Mouse (Mus musculus) cerebral cortex, adult 2 months (tissue): Measurements from ENCODE around the gene Mrps12.

Experiments
- WGBS: fragments of 180-500 bp; shearing (Covaris S2); methylation state at CpG from one replicate; pipeline ENCODE4 v1.1.7; 2018; 5-methylcytosine and 5-hydroxymethylcytosine counted together

Gene Mrps12

GRCm38 (mm10) chr7:28702601-28703143 lies 38.9 kb downstream of the Mrps12 start:
- 71% methylated on average over 9 of the region's 9 CpGs for WGBS

- WGBS: 97% methylated on average over 12 of the region's 12 CpGs
Measured at GRCm38 (mm10) chr7:28701306-28701705, 40.3 kb downstream of the Mrps12 start.

- WGBS: 97% methylated on average over 4 of the region's 4 CpGs
Measured at GRCm38 (mm10) chr7:28700269-28700668, 41.4 kb downstream of the Mrps12 start.

- 95% methylated on average over 11 of the region's 11 CpGs for WGBS
Measured at GRCm38 (mm10) chr7:28697277-28697676, 44.3 kb downstream of the Mrps12 start.

GRCm38 (mm10) chr7:28694966-28695511 lies 46.6 kb downstream of the Mrps12 start:
- WGBS: 68% methylated on average over 8 of the region's 8 CpGs

GRCm38 (mm10) chr7:28694423-28694822 lies 47.2 kb downstream of the Mrps12 start:
- 30% methylated on average over 14 of the region's 14 CpGs for WGBS

- WGBS: 1% methylated on average over 38 of the region's 38 CpGs
Measured at GRCm38 (mm10) chr7:28693321-28693966, 48.2 kb downstream of the Mrps12 start.

GRCm38 (mm10) chr7:28692545-28693320 lies 48.9 kb downstream of the Mrps12 start, which contains the start of gene Fbxo27:
Gene Fbxo27 (plus strand): TSS chr7:28692849.
- 24% methylated on average over 30 of the region's 30 CpGs for WGBS

GRCm38 (mm10) chr7:28691075-28691474 lies 50.5 kb downstream of the Mrps12 start:
- WGBS: 76% methylated on average over 7 of the region's 7 CpGs
